Mouse (Mus musculus) stomach, embryonic 16.5 days (tissue): ENCODE results near the gene Foxn3. TPM values are rescaled to one million over a fixed set of nuclear protein-coding genes. Genes with fewer than 3 reads are reported as not detected.

Source experiments
- ATAC-seq: fragments of 200-750 bp; cut with Nextera tagmentation; 2 replicates; pipeline ENCODE4 v1.8.0; 2017; ENCODE audit warnings: moderate number of reproducible peaks, moderate TSS enrichment; ENCODE audit not compliant: insufficient read depth, low FRiP score
- H3K27ac ChIP-seq: fragments of 300-500 bp; sonication (generic); 2 replicates; pipeline ENCODE4 v1.5.1; 2014; ENCODE audit warnings: low read length
- H3K27me3 ChIP-seq: fragments of 300-500 bp; sonication (generic); 2 replicates; pipeline ENCODE4 v1.6.1; 2014; ENCODE audit warnings: low read length, control low read depth, mixed read lengths; ENCODE audit not compliant: control insufficient read depth, insufficient read depth
- H3K36me3 ChIP-seq: fragments of 300-500 bp; sonication (generic); 2 replicates; pipeline ENCODE4 v1.6.1; 2014; ENCODE audit warnings: low read length; ENCODE audit not compliant: control insufficient read depth, insufficient read depth
- H3K4me1 ChIP-seq: fragments of 300-500 bp; sonication (generic); 2 replicates; pipeline ENCODE4 v1.6.1; 2014; ENCODE audit warnings: low read length, control low read depth, mixed read lengths; ENCODE audit not compliant: control insufficient read depth, insufficient read depth
- H3K4me2 ChIP-seq: fragments of 300-500 bp; sonication (generic); 2 replicates; pipeline ENCODE4 v1.6.1; 2014; ENCODE audit warnings: low read depth, low read length, mixed read lengths
- H3K4me3 ChIP-seq: fragments of 300-500 bp; sonication (generic); replicated peaks from 2 replicates; pipeline ENCODE4 v1.5.1; 2014; ENCODE audit warnings: mild to moderate bottlenecking, low read length
- H3K9ac ChIP-seq: fragments of 300-500 bp; sonication (generic); 2 replicates; pipeline ENCODE4 v1.6.1; 2014; ENCODE audit warnings: low read length
- H3K9me3 ChIP-seq: fragments of 300-500 bp; sonication (generic); replicated peaks from 2 replicates; pipeline ENCODE4 v1.6.1; 2016; ENCODE audit warnings: low read length, control low read depth; ENCODE audit not compliant: control insufficient read depth
- WGBS: fragments of 180-500 bp; shearing (Covaris S2); extraction: QIAGEN DNeasy Blood & Tissue Kit; methylation state at CpG from one replicate; pipeline ENCODE4 v1.1.7; 2014; 5-methylcytosine and 5-hydroxymethylcytosine counted together
- polyA plus RNA-seq: library from polyadenylated mRNA; unstranded; fragments of >200 nt; fragmentation: Nextera tagmentation; extraction: Ambion mirVana; gene quantifications from 2 replicates; pipeline ENCODE4 v1.2.1, GENCODE M21; 2015

Gene Foxn3
- polyA plus RNA-seq, 1 experiment from 2014 or later = 58.3 TPM

DNA sequence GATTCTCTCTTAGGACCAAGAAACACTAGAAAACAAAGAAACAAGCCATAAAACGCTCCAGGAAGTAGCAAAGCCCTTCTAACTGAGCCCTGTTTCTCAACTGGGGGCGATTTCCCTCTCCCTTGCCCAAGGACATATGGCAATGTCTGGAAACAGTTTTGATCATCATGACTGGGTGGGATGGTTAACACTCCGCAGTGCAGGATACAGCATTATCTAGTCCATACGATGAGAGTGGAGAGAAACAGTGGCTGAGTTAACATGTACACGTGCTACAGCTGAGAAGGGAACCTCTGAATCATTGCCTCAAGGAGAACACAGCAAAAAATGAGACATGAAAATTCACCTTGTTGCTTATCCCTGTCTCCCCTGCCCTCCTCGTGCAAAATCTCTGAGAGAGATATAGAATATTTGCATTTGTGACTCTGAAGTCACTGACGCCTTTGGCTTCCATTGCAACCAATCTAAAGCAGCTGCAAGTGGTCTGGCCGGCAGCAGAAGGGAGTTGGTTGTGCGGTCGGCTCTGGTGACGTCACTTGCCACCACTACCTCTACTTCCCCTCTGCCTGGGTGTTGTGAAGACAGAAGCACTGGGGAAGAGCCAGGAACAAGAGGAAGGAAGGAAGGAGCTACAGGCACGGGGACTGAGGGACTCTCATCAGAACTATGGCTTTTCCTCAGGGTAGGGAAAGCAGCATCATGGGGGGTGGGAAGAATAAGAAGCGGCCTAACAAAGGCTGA lies 338.3 kb downstream of the Foxn3 start:
- H3K4me2 ChIP-seq = no peak overlapping the region
- H3K36me3 ChIP-seq = no peaks in the 10 kb centered on the region
- ATAC-seq = no peak
- WGBS = 66% methylated on average over 13 of the region's 13 CpGs
- H3K27ac ChIP-seq = no peak overlapping the region
- H3K4me3 ChIP-seq = no peak overlapping the region
- no peaks in the 10 kb centered on the region for H3K27me3 ChIP-seq
- H3K4me1 ChIP-seq = no peaks in the 10 kb centered on the region
- no peak overlapping the region for H3K9ac ChIP-seq
- no peaks in the 10 kb centered on the region for H3K9me3 ChIP-seq

DNA sequence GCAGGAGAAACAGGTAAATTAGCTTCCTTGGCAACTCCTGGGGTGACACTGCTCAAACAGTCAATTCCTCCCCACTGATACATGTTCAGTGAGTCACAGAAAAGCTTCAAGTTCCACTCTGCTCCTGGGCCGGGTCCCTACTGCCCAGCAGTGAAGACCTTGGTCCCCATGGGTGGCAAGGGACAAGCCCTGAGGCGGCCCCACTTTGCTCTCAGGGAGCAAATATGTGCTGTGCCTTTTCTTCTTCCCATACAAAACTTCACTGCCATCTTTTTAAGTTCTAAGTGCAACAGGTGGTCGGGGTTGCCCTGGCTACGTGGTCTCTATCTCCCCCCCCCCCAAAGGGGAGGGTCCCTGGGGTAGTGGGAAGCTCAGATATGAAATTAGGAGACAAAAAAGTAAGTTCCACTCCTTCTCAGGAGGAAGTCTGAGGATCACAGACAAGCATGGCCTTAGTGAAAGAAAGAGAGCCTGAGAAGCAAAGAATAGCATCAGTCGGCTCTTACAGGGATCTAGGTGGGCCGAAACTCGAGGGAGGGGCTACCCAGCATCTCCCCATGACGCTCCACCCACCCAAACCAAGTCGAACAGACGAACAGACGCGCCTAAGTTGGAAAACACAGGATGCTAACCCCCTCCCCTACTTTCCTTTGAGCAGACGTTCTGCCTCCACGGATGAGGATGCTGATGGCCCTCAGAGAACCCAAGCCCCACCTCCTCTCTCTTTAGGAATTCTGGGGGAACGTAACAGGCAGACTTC lies 342.1 kb downstream of the Foxn3 start:
- ATAC-seq = no peak

DNA sequence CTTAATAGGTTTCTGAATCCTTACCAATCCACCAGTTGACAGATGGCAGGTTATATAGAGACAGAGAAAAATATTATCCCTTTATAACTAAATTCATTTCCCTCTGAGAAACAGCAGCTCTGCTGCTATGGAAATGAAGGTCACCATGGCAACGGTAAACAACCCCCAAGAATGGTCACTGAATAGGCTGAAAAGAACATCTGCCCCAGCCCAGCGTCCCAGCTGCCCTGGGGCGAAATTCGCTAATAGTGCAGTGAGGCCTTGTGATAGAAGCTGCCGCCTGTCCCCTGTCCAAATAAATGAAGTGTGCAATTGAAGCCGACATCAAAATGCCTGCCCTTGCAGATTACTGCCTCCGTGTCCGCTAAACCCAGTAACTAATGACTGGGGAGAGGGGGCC lies 343.0 kb downstream of the Foxn3 start:
- H3K27me3 ChIP-seq = no peaks in the 10 kb centered on the region
- H3K4me3 ChIP-seq = no peak overlapping the region
- no peak overlapping the region for H3K9ac ChIP-seq
- H3K4me1 ChIP-seq = peaks cover 15% of the 10 kb centered on the region; the same call in 1 of the 2 replicates
- ATAC-seq = no peak
- no peak overlapping the region for H3K4me2 ChIP-seq
- 40% methylated on average over 8 of the region's 8 CpGs for WGBS
- no peaks in the 10 kb centered on the region for H3K9me3 ChIP-seq
- no peaks in the 10 kb centered on the region for H3K36me3 ChIP-seq
- no peak overlapping the region for H3K27ac ChIP-seq

More for the DNA sequence above, 342.1 kb downstream of the Foxn3 start:
- H3K4me3 ChIP-seq = no peak overlapping the region
- peaks cover 7% of the 10 kb centered on the region; the same call in 1 of the 2 replicates for H3K4me1 ChIP-seq
- H3K4me2 ChIP-seq = no peak overlapping the region
- no peaks in the 10 kb centered on the region for H3K27me3 ChIP-seq
- H3K36me3 ChIP-seq = no peaks in the 10 kb centered on the region
- H3K27ac ChIP-seq = no peak overlapping the region
- no peak overlapping the region for H3K9ac ChIP-seq
- 74% methylated on average over 15 of the region's 15 CpGs for WGBS
- H3K9me3 ChIP-seq = no peaks in the 10 kb centered on the region

DNA sequence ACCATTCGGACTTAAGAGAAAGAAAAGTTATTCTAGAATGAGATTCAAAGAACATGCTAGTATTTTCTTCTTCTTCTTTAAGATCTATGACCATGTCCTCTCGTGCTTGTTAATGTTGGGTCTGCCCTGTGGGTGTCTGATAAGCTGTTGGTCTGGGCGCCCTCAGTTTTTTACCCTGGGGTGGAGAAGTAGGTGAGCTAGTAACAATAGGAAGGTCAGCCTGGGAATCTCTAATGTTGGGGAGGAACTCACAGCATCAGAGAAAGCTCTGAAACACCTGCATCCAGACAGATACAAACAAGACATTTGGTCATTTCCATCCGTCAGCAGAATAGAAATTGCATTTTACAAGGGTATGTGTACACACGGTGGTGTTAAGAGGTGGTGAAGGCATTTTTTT lies 343.6 kb downstream of the Foxn3 start:
- Histone ChIP-seq H3K9ac (no peak overlapping the region), H3K36me3 (no peaks in the 10 kb centered on the region), H3K4me3 (no peak overlapping the region), H3K4me1 (peaks cover 17% of the 10 kb centered on the region; the same call in 1 of the 2 replicates), H3K4me2 (no peak overlapping the region), H3K27ac (no peak overlapping the region), H3K9me3 (no peaks in the 10 kb centered on the region), H3K27me3 (no peaks in the 10 kb centered on the region)
- ATAC-seq = no peak
- WGBS = 74% methylated on average over 5 of the region's 5 CpGs

DNA sequence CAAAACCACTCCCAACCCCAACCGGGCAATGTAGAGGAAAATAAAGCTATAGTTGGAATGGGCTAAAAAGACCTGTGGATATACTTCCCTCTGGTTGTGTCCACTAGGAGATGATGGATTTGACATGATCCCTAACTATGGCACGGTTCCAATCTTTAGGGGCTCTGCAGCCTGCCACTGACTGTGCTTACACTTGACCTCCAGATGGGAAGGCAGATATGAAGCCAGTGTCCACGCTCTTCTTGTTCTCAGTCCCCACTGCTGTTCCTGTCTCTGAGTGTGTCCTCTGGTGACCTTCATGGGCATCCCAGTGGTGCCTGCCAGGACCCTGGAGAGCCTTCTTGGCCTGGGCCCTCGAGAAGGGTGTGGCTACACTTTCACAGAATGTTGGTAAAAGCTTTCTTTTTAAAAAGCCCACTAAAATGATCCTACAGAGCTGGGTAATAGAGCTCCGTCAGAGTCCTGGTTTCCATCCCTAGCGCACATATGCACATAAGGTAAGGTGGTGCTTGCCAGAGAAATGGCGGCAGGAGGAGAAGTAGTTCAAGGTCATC lies 346.2 kb downstream of the Foxn3 start:
- Histone ChIP-seq H3K4me2 (no peak overlapping the region), H3K4me3 (no peak overlapping the region), H3K9ac (no peak overlapping the region), H3K27ac (no peak overlapping the region), H3K36me3 (no peaks in the 10 kb centered on the region), H3K4me1 (peaks cover 17% of the 10 kb centered on the region; the same call in 1 of the 2 replicates), H3K27me3 (no peaks in the 10 kb centered on the region), H3K9me3 (no peaks in the 10 kb centered on the region)
- 74% methylated on average over 7 of the region's 7 CpGs for WGBS
- no peak for ATAC-seq

DNA sequence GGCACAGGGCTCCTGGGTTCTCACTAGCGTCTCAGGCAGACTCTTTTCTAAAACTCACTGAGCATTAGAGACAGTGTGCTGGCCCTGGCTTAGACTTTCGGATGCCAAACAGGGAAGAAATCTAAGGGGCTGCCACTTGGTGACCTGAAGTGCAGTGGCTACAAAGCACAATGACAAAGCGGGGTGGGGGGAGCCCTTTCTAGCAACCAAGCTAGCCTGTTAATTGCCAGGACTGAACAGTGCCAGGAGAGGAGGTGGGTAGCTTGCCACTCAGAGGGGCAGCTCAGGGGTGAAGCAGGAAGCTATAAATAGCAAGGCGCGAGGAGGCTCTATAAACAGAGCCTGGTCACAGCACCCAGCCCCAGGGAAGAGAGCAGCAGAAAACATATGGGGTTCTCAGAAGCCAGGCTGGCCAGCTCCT lies 347.0 kb downstream of the Foxn3 start:
- Histone ChIP-seq H3K27me3 (no peaks in the 10 kb centered on the region), H3K27ac (no peak overlapping the region), H3K4me3 (no peak overlapping the region), H3K9me3 (no peaks in the 10 kb centered on the region), H3K4me2 (no peak overlapping the region), H3K36me3 (no peaks in the 10 kb centered on the region), H3K4me1 (peaks cover 17% of the 10 kb centered on the region; the same call in 1 of the 2 replicates), H3K9ac (no peak overlapping the region)
- 56% methylated on average over 5 of the region's 5 CpGs for WGBS
- ATAC-seq = peak; percentile 22; the same call in 1 of the 2 replicates

DNA sequence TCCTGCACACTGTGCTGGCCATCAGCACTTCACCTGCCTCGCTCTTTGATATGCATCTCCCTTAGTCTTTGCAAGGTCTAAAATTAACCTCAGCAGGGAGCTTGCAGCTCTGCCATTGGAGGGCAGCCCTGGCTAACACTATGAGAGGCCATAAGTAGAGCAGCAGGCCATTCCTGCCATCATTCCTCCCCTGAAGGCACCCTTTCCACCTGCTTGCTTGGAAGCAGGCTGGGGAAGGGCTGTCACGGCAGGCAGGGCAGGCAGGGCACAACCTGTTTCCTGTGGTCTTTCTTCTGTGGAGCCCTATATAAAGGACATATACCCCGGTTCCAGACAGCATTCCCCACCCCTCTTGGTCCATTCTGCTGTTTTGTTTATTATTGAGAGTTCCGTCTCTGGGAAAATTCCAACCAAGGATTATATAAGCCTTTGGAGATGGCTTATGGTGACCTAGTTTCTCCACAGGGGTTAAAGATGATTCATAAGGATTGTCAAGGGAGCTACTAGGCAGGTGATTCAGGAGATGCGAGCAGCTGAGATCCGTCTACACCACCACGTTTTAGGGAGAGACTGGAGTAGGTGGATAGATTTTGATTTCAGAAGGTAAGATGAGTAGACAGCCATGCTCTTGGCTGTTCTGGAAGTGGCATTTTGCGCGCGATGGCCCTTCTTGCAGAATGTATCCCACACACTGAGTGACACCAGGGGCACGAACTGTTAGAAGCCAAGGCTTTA lies 347.7 kb downstream of the Foxn3 start:
- WGBS = 61% methylated on average over 11 of the region's 11 CpGs
- H3K9me3 ChIP-seq = no peaks in the 10 kb centered on the region
- no peaks in the 10 kb centered on the region for H3K27me3 ChIP-seq
- no peak overlapping the region for H3K9ac ChIP-seq
- ATAC-seq = no peak
- no peak overlapping the region for H3K4me2 ChIP-seq
- no peak overlapping the region for H3K27ac ChIP-seq
- no peak overlapping the region for H3K4me3 ChIP-seq
- peaks cover 17% of the 10 kb centered on the region; the same call in 1 of the 2 replicates for H3K4me1 ChIP-seq
- no peaks in the 10 kb centered on the region for H3K36me3 ChIP-seq

DNA sequence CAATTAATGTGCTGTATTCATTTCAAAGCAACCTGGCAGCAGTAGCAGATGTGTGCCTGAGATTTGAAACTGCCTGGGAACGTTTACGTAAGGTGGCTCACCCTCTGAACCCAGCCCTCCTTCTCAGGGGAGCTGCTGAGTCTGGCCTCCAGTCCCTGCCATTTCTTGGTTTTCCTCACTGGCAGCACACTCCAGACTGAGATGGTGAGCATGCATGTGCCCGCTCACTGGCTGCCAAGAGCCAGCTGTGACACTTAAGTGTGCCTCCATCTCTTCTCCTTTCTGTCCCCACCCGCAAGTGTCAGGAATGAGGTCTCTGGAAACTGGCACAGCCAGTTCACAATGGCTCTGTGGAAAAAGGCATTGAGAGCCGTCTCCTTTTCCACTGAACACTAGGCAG lies 349.3 kb downstream of the Foxn3 start:
- Histone ChIP-seq H3K27ac (no peak overlapping the region), H3K4me1 (peaks cover 17% of the 10 kb centered on the region; the same call in 1 of the 2 replicates), H3K9ac (no peak overlapping the region), H3K9me3 (no peaks in the 10 kb centered on the region), H3K36me3 (no peaks in the 10 kb centered on the region), H3K4me2 (no peak overlapping the region), H3K4me3 (no peak overlapping the region), H3K27me3 (no peaks in the 10 kb centered on the region)
- WGBS = 64% methylated on average over 5 of the region's 5 CpGs
- ATAC-seq = no peak
